Mouse (Mus musculus) heart, adult 8-10 months (tissue): ENCODE measurements around the gene Sh3gl3. TPM values are rescaled to one million over a fixed set of nuclear protein-coding genes. Genes with fewer than 3 reads are reported as not detected.

Experiments used
- total RNA-seq, 4 experiments: library from RNA; stranded (reverse); gene quantifications; 2 replicates each; pipeline ENCODE4 v1.2.4; 2022

Gene Sh3gl3
- total RNA-seq, 4 experiments from 2014 or later = 0.32 to 0.73 (median 0.44) TPM

Other genes starting within 250 kb of the Sh3gl3 start
- 1 to 10 TPM; 7.1 to 9.5 (median 8.9) TPM for gene Hdgfl3, start 239.4 kb upstream of the Sh3gl3 start, total RNA-seq
- 1 to 10 TPM; 1.5 to 2.2 (median 1.6) TPM for gene Bnc1, start 181.5 kb upstream of the Sh3gl3 start, total RNA-seq
- 10 to 100 TPM in 1 of 4 experiments, 1 to 10 TPM in 3; 4.4 to 11.4 (median 6.6) TPM for gene Adamtsl3, start 161.9 kb downstream of the Sh3gl3 start, total RNA-seq